8 mouse cellular contexts compared by ENCODE assay signal in the genomic region with DNA sequence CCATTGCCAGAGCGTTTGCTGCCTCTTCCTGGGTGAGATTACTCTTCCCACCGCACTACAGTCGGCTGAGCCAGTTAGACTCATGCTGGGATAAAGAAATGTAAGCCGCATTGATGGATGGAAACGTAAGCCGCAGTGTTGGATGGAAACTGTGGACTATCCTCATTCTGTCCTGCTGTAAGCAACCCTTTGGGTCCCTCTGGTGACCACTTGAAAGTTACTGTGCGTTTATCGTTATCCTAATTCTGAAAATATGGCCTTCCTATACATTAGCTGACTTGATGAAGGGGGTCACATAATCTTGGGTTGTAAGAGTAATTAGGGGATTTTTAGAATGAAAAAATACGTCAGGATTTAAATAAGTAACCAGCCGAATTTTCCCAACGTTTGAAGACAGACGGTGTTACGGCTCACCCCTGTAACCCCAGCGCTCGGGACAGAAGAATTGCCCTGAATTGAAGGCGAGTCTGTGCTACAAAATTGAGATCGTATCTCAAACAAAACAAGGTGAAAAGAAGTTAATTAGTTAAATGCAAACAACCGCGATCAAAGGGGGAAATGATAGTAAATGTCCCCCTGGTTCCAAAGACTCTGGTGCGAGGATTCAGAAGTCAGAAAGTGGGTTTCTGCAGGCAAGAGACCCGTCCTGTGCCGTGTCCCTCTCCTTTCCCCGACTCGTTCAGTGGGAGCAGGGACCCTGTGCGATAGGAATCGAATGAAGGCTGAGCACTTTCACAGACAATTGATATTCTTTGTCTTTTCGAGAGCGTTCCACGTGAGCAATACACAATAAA. TPM values are rescaled to one million over a fixed set of nuclear protein-coding genes. Genes with fewer than 3 reads are reported as not detected.
DNase-seq lines count a peak whose midpoint lies in the region; ATAC-seq and TF ChIP-seq lines count a peak whose summit lies in the region.

No protein-coding gene starts in this region.

- H3K9me3 ChIP-seq in G1E (replicated peaks), result no peaks in the 10 kb centered on the region
- H3K9me3 ChIP-seq in limb, embryonic 14.5 days (ENCODE audit: control insufficient read depth, low read length), result no peaks in the 10 kb centered on the region
- no peaks in the 10 kb centered on the region for H3K9me3 ChIP-seq in neural tube, embryonic 13.5 days

- no peak for TF ChIP-seq POLR2A in limb, embryonic 14.5 days (IDR thresholded peaks at IDR 0.05; ENCODE audit: borderline replicate concordance, extremely low read depth, insufficient read depth, insufficient read length)

- peak overlapping the region; percentile 46 for H3K9ac ChIP-seq in limb, embryonic 14.5 days (ENCODE audit: low read depth, low read length, severe bottlenecking)
- H3K9ac ChIP-seq in neural tube, embryonic 13.5 days, result peak overlapping the region; percentile 65

- DNase-seq in frontal cortex, postnatal 10 days (ENCODE audit: low spot score in 2 of 2), result no peak
- peak; percentile 24 for DNase-seq in G1E (ENCODE audit: low spot score)
- DNase-seq in embryo, embryonic 11 days, result peak; percentile 83
- peak; percentile 77 for DNase-seq in limb, embryonic 14.5 days (ENCODE audit: low spot score)
- DNase-seq in gastrocnemius, postnatal 10 days, result no peak

- under 1% methylated on average over 29 of the region's 29 CpGs for WGBS in limb, embryonic 14.5 days
- under 1% methylated on average over 29 of the region's 29 CpGs for WGBS in neural tube, embryonic 13.5 days

- peak overlapping the region; percentile 71 for H3K4me3 ChIP-seq in G1E (ENCODE audit: low read depth, low read length)
- peak overlapping the region; percentile 56 for H3K4me3 ChIP-seq in limb, embryonic 14.5 days (replicated peaks; ENCODE audit: low read length)
- peak overlapping the region; percentile 59 for H3K4me3 ChIP-seq in neural tube, embryonic 13.5 days

- peaks cover 37% of the 10 kb centered on the region for H3K4me1 ChIP-seq in G1E (ENCODE audit: insufficient read depth, low read depth, low read length)
- H3K4me1 ChIP-seq in limb, embryonic 14.5 days (ENCODE audit: control insufficient read depth, insufficient read depth, low read length), result no peaks in the 10 kb centered on the region
- H3K4me1 ChIP-seq in neural tube, embryonic 13.5 days (replicated peaks), result peaks cover 17% of the 10 kb centered on the region

- no peak overlapping the region for H3K27ac ChIP-seq in limb, embryonic 14.5 days (replicated peaks; ENCODE audit: low read depth, low read length)
- H3K27ac ChIP-seq in neural tube, embryonic 13.5 days (replicated peaks), result peak overlapping the region; percentile 14; the same call in 1 of the 2 replicates

- TF ChIP-seq CTCF in G1E (IDR thresholded peaks at IDR 0.05; ENCODE audit: low read depth, low read length), result no peak

- peak overlapping the region; percentile 66 for H3K4me2 ChIP-seq in limb, embryonic 14.5 days (replicated peaks; ENCODE audit: low read depth, low read length, severe bottlenecking)
- peak overlapping the region; percentile 70 for H3K4me2 ChIP-seq in neural tube, embryonic 13.5 days

- no peaks in the 10 kb centered on the region for H3K36me3 ChIP-seq in G1E (replicated peaks)
- H3K36me3 ChIP-seq in limb, embryonic 14.5 days (ENCODE audit: control insufficient read depth, insufficient read depth, low read length), result no peaks in the 10 kb centered on the region
- H3K36me3 ChIP-seq in neural tube, embryonic 13.5 days, result no peaks in the 10 kb centered on the region

- H3K27me3 ChIP-seq in G1E (ENCODE audit: insufficient read depth, low read length), result peaks cover 16% of the 10 kb centered on the region; the same call in 1 of the 2 replicates
- 0 out of 2 replicates have a peak, but pooled peaks cover 2% of the 10 kb centered on the region for H3K27me3 ChIP-seq in limb, embryonic 14.5 days (ENCODE audit: control insufficient read depth, insufficient read depth, low read length)
- H3K27me3 ChIP-seq in neural tube, embryonic 13.5 days, result peaks cover 15% of the 10 kb centered on the region; the same call in 1 of the 2 replicates

- ATAC-seq in frontal cortex, adult (ENCODE audit: low TSS enrichment), result peak; percentile 88
- peak; percentile 38; the same call in 1 of the 2 replicates for ATAC-seq in G1E (ENCODE audit: extremely low read depth, insufficient number of reproducible peaks, low FRiP score, poor library complexity, severe bottlenecking)
- peak; percentile 33 to 56; a peak in 2 of 4 replicates for ATAC-seq in hematopoietic stem cell, adult 5-6 weeks (replicated peaks in 1 of 2; ENCODE audit: insufficient read depth in 1 of 2, low FRiP score in 2 of 2, low TSS enrichment in 1 of 2, low read depth in 1 of 2, poor library complexity in 2 of 2, severe bottlenecking in 2 of 2)
- peak; percentile 58 for ATAC-seq in limb, embryonic 14.5 days (ENCODE audit: low FRiP score, low read depth)
- ATAC-seq in neural tube, embryonic 13.5 days (ENCODE audit: low read depth), result peak; percentile 87

RNA-seq across cellular contexts. Expression of a gene that starts 17.3 kb away (rescaled TPM):
- not detected in 2 replicates for total RNA-seq in G1E (2014; fragmentation: Nextera tagmentation)
- 0.11 TPM in 1 of 2 replicates, not detected in the other for total RNA-seq in G1E (2017)
- not detected in 2 replicates for polyA plus RNA-seq in G1E (2012)
- total RNA-seq in hematopoietic stem cell, adult 5-6 weeks (2017), result not detected in 2 replicates
- 0.05 and 0.29 TPM in 2 replicates for polyA plus RNA-seq in limb, embryonic 14.5 days (2012; rRNA removed)
- polyA plus RNA-seq in limb, embryonic 14.5 days (2014; fragmentation: Nextera tagmentation; extraction: Ambion mirVana), result not detected in 2 replicates
- polyA plus RNA-seq in neural tube, embryonic 13.5 days (2015; fragmentation: Nextera tagmentation; extraction: Ambion mirVana), result not detected in 2 replicates
- total RNA-seq in gastrocnemius, postnatal 10 days (2021), result not detected

RNA-seq across cellular contexts. Expression of a gene that starts 36.7 kb away (rescaled TPM):
- total RNA-seq in G1E (2014; fragmentation: Nextera tagmentation), result not detected in 2 replicates
- 0.11 and 0.29 TPM in 2 replicates for total RNA-seq in G1E (2017)
- not detected in 2 replicates for polyA plus RNA-seq in G1E (2012)
- total RNA-seq in hematopoietic stem cell, adult 5-6 weeks (2017), result not detected in 2 replicates
- polyA plus RNA-seq in limb, embryonic 14.5 days (2012; rRNA removed), result 0.19 and 0.27 TPM in 2 replicates
- 0.35 and 0.63 TPM in 2 replicates for polyA plus RNA-seq in limb, embryonic 14.5 days (2014; fragmentation: Nextera tagmentation; extraction: Ambion mirVana)
- not detected in 2 replicates for polyA plus RNA-seq in neural tube, embryonic 13.5 days (2015; fragmentation: Nextera tagmentation; extraction: Ambion mirVana)
- not detected for total RNA-seq in gastrocnemius, postnatal 10 days (2021)

Comparison
In these comparisons a context has a peak if more than half of its experiments do, and no peak if none do; other contexts are left out.
1. ATAC-seq: peak in every context shown above with its lines; median percentile 88 in frontal cortex, adult; 87 in neural tube, embryonic 13.5 days; 58 in limb, embryonic 14.5 days; 44 in hematopoietic stem cell, adult 5-6 weeks; 38 in G1E.
2. DNase-seq: peak in G1E (single experiment), embryo, embryonic 11 days (single experiment) and limb, embryonic 14.5 days (single experiment); none in frontal cortex, postnatal 10 days (0 of 2) and gastrocnemius, postnatal 10 days (single experiment).
3. Peak in every context shown above with its lines, with median percentiles within 50 percentile points of each other: H3K4me3 ChIP-seq.